Mouse (Mus musculus) testis, adult 2 months (tissue): ENCODE results near the gene Sorbs2. TPM values are rescaled to one million over a fixed set of nuclear protein-coding genes. Genes with fewer than 3 reads are reported as not detected.

Experiments
- H3K27ac ChIP-seq: fragments of 200-500 bp; 2 replicates; pipeline ENCODE4 v1.5.1; 2012; ENCODE audit warnings: low read depth, low read length; ENCODE audit not compliant: control insufficient read depth, insufficient read depth
- H3K27me3 ChIP-seq: fragments of 200-500 bp; 2 replicates; pipeline ENCODE4 v1.6.1; 2012; ENCODE audit warnings: mild to moderate bottlenecking, low read length, moderate library complexity; ENCODE audit not compliant: control insufficient read depth, insufficient read depth
- H3K36me3 ChIP-seq: fragments of 200-500 bp; 2 replicates; pipeline ENCODE4 v1.6.1; 2012; ENCODE audit warnings: mild to moderate bottlenecking, low read length; ENCODE audit not compliant: control insufficient read depth, insufficient read depth
- H3K4me1 ChIP-seq: fragments of 200-500 bp; 2 replicates; pipeline ENCODE4 v1.6.1; 2012; ENCODE audit warnings: low read length; ENCODE audit not compliant: control insufficient read depth, insufficient read depth
- H3K4me3 ChIP-seq: fragments of 200-500 bp; 2 replicates; pipeline ENCODE4 v1.5.1; 2012; ENCODE audit warnings: low read depth, mild to moderate bottlenecking, low read length, moderate library complexity, mixed read lengths; ENCODE audit not compliant: control insufficient read depth
- CTCF ChIP-seq: fragments of 200-500 bp; IDR thresholded peaks from 2 replicates; pipeline ENCODE4 v1.5.1; 2012; ENCODE audit warnings: low read depth, mild to moderate bottlenecking, inconsistent platforms, low read length, moderate library complexity; ENCODE audit not compliant: control insufficient read depth, insufficient read depth, insufficient replicate concordance
- POLR2A ChIP-seq: fragments of 200-500 bp; IDR thresholded peaks from 2 replicates; pipeline ENCODE4 v1.6.1; 2012; ENCODE audit warnings: low read depth, mild to moderate bottlenecking, inconsistent platforms, low read length, moderate library complexity; ENCODE audit not compliant: control insufficient read depth
- polyA plus RNA-seq: library from polyadenylated mRNA; depleted of rRNA; stranded (reverse); fragments of >200 nt; gene quantifications from 2 replicates; pipeline ENCODE4 v1.2.3, GENCODE M21; 2012; rRNA removed

Sorbs2 gene
- polyA plus RNA-seq, 1 experiment: 5.8 TPM

- no peak overlapping the region for H3K4me3 ChIP-seq
- TF ChIP-seq POLR2A (no peak), CTCF (no peak)
- H3K27me3 ChIP-seq: no peaks in the 10 kb centered on the region
- H3K36me3 ChIP-seq: no peaks in the 10 kb centered on the region
- peaks cover 6% of the 10 kb centered on the region; the same call in 1 of the 2 replicates for H3K4me1 ChIP-seq
- no peak overlapping the region for H3K27ac ChIP-seq
Measured at GRCm38 (mm10) chr8:45876397-45876796, 368.8 kb downstream of the Sorbs2 start.

Other genes with a start within 250 kb of the Sorbs2 start
- gene F11, start 245.8 kb upstream of the Sorbs2 start, polyA plus RNA-seq: 1.4 and 1.6 TPM in 2 replicates
- 0.85 and 1.1 TPM in 2 replicates for gene Klkb1, start 212.9 kb upstream of the Sorbs2 start, polyA plus RNA-seq
- 0.82 and 1.6 TPM in 2 replicates for gene Gm45753, start 199.3 kb upstream of the Sorbs2 start, polyA plus RNA-seq
- 0.35 TPM in 2 replicates for gene Cyp4v3, start 174.6 kb upstream of the Sorbs2 start, polyA plus RNA-seq
- 0.25 and 0.43 TPM in 2 replicates for gene Fam149a, start 125.5 kb upstream of the Sorbs2 start, polyA plus RNA-seq
- gene Tlr3, start 96.7 kb upstream of the Sorbs2 start, polyA plus RNA-seq: 0.68 and 0.69 TPM in 2 replicates